Mouse (Mus musculus) ovary, adult 18-20 months (tissue): ENCODE measurements at regions not wholly inside any gene's neighbourhood (a gene's known extent, or its start where the extent isn't known, plus 50 kb on each side); places are given as distances from the start of the nearest gene placed in this dataset.

Experiments
- DNase-seq: peaks from one replicate; pipeline ENCODE4 v3.0.0; 2022; ENCODE audit warnings: low spot score, mixed read lengths

GRCm38 (mm10) chr4:97377593-97378542, 194.9 kb upstream of the Gm10192 start:
- no peak for DNase-seq

- no peak for DNase-seq
Observed at GRCm38 (mm10) chr4:97360473-97360872, 177.5 kb upstream of the Gm10192 start.

DNA sequence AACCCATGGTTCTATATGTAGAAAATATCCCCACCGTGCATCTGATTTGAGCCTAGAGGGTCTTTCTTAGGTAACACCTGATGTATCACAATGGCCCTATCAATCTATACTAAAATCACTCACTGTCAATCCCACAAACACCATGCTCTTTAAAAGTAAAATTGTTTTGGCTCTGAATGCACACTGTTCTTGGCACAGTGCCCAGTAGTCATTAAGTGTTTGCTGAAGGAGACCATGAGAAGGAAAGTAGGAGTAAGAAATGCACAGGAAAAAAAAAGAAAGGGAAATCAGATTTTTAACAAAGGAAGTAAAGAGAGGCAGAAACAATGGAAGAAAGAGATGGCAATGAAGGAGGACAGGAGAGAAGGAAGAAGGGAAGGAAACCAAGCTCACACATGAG, 175.0 kb upstream of the Gm10192 start:
- no peak for DNase-seq

- DNase-seq: no peak
Observed at GRCm38 (mm10) chr4:97346799-97347198, 163.8 kb upstream of the Gm10192 start.

- DNase-seq: no peak
Observed at GRCm38 (mm10) chr4:97344335-97344734, 161.4 kb upstream of the Gm10192 start.

DNA sequence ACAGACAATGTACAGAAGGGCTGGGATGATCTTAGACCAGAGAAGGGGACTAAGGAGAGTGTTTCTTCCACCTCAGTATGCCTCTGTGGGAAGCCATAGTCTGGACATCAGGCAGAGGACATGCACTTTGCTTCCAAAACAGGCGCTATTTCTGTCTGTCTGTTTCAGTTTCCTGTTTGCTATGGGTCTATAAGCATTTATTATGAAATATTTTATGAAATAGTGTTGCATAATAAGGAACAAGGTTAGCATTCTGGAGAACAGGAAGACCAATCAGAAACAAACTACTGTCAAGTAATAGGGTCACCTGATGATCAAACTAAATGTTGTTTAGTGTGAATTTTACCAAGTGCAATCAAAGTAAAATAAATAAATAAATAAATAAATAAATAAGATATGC, 160.4 kb upstream of the Gm10192 start:
- no peak for DNase-seq
